ENCODE assay signal across 7 mouse cellular contexts in genomic region chr9:122351303-122352024, GRCm38 (mm10). TPM values are rescaled to one million over a fixed set of nuclear protein-coding genes. Genes with fewer than 3 reads are reported as not detected.
DNase-seq lines count a peak whose midpoint lies in the region; ATAC-seq lines count a peak whose summit lies in the region.

Gene Abhd5, plus strand, starts transcription at chr9:122351608.

- peak within 1 kb of the TSS; percentile 88 for H3K27ac ChIP-seq in embryonic facial prominence, embryonic 10.5 days (replicated peaks)
- H3K27ac ChIP-seq in limb, embryonic 10.5 days, result peak within 1 kb of the TSS; percentile 89
- peak within 1 kb of the TSS; percentile 61 for H3K27ac ChIP-seq in midbrain, embryonic 13.5 days

- H3K4me3 ChIP-seq in embryonic facial prominence, embryonic 10.5 days, result peak within 1 kb of the TSS; percentile 80
- H3K4me3 ChIP-seq in limb, embryonic 10.5 days, result peak within 1 kb of the TSS; percentile 77
- peak within 1 kb of the TSS; percentile 63 for H3K4me3 ChIP-seq in midbrain, embryonic 13.5 days (replicated peaks)

- peak; percentile 71 for ATAC-seq in granulocyte monocyte progenitor cell, adult 5-6 weeks (replicated peaks; ENCODE audit: poor library complexity, severe bottlenecking)
- peak; percentile 97 for ATAC-seq in midbrain, embryonic 13.5 days

- H3K9ac ChIP-seq in midbrain, embryonic 13.5 days (replicated peaks), result peak within 1 kb of the TSS; percentile 79

- 0 out of 2 replicates have a peak, but pooled peaks cover 9% of the 10 kb centered on the region for H3K27me3 ChIP-seq in embryonic facial prominence, embryonic 10.5 days (replicated peaks; ENCODE audit: low read depth, poor library complexity, severe bottlenecking)
- H3K27me3 ChIP-seq in limb, embryonic 10.5 days (ENCODE audit: low read depth, poor library complexity, severe bottlenecking), result peaks cover 4% of the 10 kb centered on the region; the same call in 1 of the 2 replicates
- H3K27me3 ChIP-seq in midbrain, embryonic 13.5 days, result 0 out of 2 replicates have a peak, but pooled peaks cover 4% of the 10 kb centered on the region

- WGBS in embryonic facial prominence, embryonic 10.5 days, result under 1% methylated on average over 84 of the region's 84 CpGs
- WGBS in limb, embryonic 10.5 days, result under 1% methylated on average over 84 of the region's 84 CpGs
- WGBS in midbrain, embryonic 13.5 days, result 0% methylated on average over 73 of the region's 84 CpGs

- peaks cover 9% of the 10 kb centered on the region for H3K4me1 ChIP-seq in embryonic facial prominence, embryonic 10.5 days
- H3K4me1 ChIP-seq in limb, embryonic 10.5 days, result peaks cover 8% of the 10 kb centered on the region
- H3K4me1 ChIP-seq in midbrain, embryonic 13.5 days (replicated peaks), result peaks cover 4% of the 10 kb centered on the region; the same call in 1 of the 2 replicates

- peak within 1 kb of the TSS; percentile 66 for H3K4me2 ChIP-seq in midbrain, embryonic 13.5 days (replicated peaks)

- no peaks in the 10 kb centered on the region for H3K36me3 ChIP-seq in embryonic facial prominence, embryonic 10.5 days (replicated peaks)
- H3K36me3 ChIP-seq in limb, embryonic 10.5 days, result no peaks in the 10 kb centered on the region
- no peaks in the 10 kb centered on the region for H3K36me3 ChIP-seq in midbrain, embryonic 13.5 days

- peak; percentile 99 for DNase-seq in adrenal gland, postnatal 10 days
- peak; percentile 94 for DNase-seq in embryonic facial prominence, embryonic 10.5 days (ENCODE audit: low spot score)
- peak; percentile 95 for DNase-seq in kidney, adult 11 months
- peak; percentile 93 for DNase-seq in limb, embryonic 10.5 days (ENCODE audit: low spot score)
- DNase-seq in spleen, adult 12 weeks (ENCODE audit: low spot score), result peak; percentile 90

- no peaks in the 10 kb centered on the region for H3K9me3 ChIP-seq in embryonic facial prominence, embryonic 10.5 days
- no peaks in the 10 kb centered on the region for H3K9me3 ChIP-seq in limb, embryonic 10.5 days (replicated peaks)
- H3K9me3 ChIP-seq in midbrain, embryonic 13.5 days, result no peaks in the 10 kb centered on the region

RNA-seq across cellular contexts. Expression of gene Abhd5, which starts in this region (rescaled TPM):
- total RNA-seq in adrenal gland, postnatal 10 days (2021), result 10 to 100 TPM; 65.3 to 82.8 TPM
- polyA plus RNA-seq in embryonic facial prominence, embryonic 10.5 days (2016; fragmentation: Nextera tagmentation; extraction: Ambion mirVana), result 19.3 and 21.6 TPM in 2 replicates
- total RNA-seq in granulocyte monocyte progenitor cell, adult 5-6 weeks (2014; fragmentation: Nextera tagmentation), result 37.3 and 42.0 TPM in 2 replicates
- 38.3 and 43.1 TPM in 2 replicates for total RNA-seq in granulocyte monocyte progenitor cell, adult 5-6 weeks (2017)
- 18.0 and 20.3 TPM in 2 replicates for polyA plus RNA-seq in limb, embryonic 10.5 days (2016; fragmentation: Nextera tagmentation; extraction: Ambion mirVana)
- 14.2 and 17.7 TPM in 2 replicates for polyA plus RNA-seq in midbrain, embryonic 13.5 days (2015; fragmentation: Nextera tagmentation; extraction: Ambion mirVana)

Comparison
In these comparisons a context has a peak if more than half of its experiments do, and no peak if none do; other contexts are left out.
1. Peak in every context shown above with its lines: DNase-seq, ATAC-seq, H3K4me3 ChIP-seq and H3K27ac ChIP-seq.